Mouse (Mus musculus) frontal cortex, postnatal 14 days (tissue): ENCODE measurements at regions not wholly inside any gene's neighbourhood (a gene's known extent, or its start where the extent isn't known, plus 50 kb on each side); places are given as distances from the start of the nearest gene placed in this dataset.
A peak's percentile ranks its signal among the peaks of the same experiment; 100 is the strongest.

ENCODE experiments used
- DNase-seq, 2 experiments: peaks; one replicate each; pipeline ENCODE4 v3.0.0; 2022; ENCODE audit warnings: low spot score in 2 of 2

- peak; percentile 33 to 44 for DNase-seq
These were observed 283.0 kb upstream of the Plxna2 start for GRCm38 (mm10) chr1:194334752-194335719.

- DNase-seq, result no peak
These were observed 285.4 kb upstream of the Plxna2 start for GRCm38 (mm10) chr1:194332639-194333038.

GRCm38 (mm10) chr1:194330471-194330870 lies 287.5 kb upstream of the Plxna2 start:
- no peak for DNase-seq

- no peak for DNase-seq
These were observed 297.5 kb upstream of the Plxna2 start for GRCm38 (mm10) chr1:194320320-194321036.

- no peak for DNase-seq
These were observed 299.7 kb upstream of the Plxna2 start for GRCm38 (mm10) chr1:194318351-194318750.

- DNase-seq, result no peak
These were observed 302.4 kb upstream of the Plxna2 start for GRCm38 (mm10) chr1:194315593-194315992.

- no peak for DNase-seq
These were observed 307.6 kb upstream of the Plxna2 start for GRCm38 (mm10) chr1:194310373-194310772.

GRCm38 (mm10) chr1:194308648-194309047 lies 309.4 kb upstream of the Plxna2 start:
- no peak for DNase-seq

- no peak for DNase-seq
These were observed 314.1 kb upstream of the Plxna2 start for GRCm38 (mm10) chr1:194303951-194304350.

GRCm38 (mm10) chr1:194302775-194303174 lies 315.2 kb upstream of the Plxna2 start:
- DNase-seq, result no peak

GRCm38 (mm10) chr1:194281941-194282340 lies 336.1 kb upstream of the Plxna2 start:
- DNase-seq, result no peak

- no peak for DNase-seq
These were observed 350.0 kb upstream of the Plxna2 start for GRCm38 (mm10) chr1:194268028-194268427.

- DNase-seq, result no peak
These were observed 355.6 kb upstream of the Plxna2 start for GRCm38 (mm10) chr1:194262374-194262773.

GRCm38 (mm10) chr1:194259957-194260356 lies 358.1 kb upstream of the Plxna2 start:
- no peak for DNase-seq

GRCm38 (mm10) chr1:194244776-194245366 lies 373.1 kb upstream of the Plxna2 start:
- DNase-seq, result no peak

- no peak for DNase-seq
These were observed 376.9 kb upstream of the Plxna2 start for GRCm38 (mm10) chr1:194241111-194241510.

- no peak for DNase-seq
These were observed 386.8 kb upstream of the Plxna2 start for GRCm38 (mm10) chr1:194231206-194231605.

- no peak for DNase-seq
These were observed 391.4 kb upstream of the Plxna2 start for GRCm38 (mm10) chr1:194226550-194227160.

GRCm38 (mm10) chr1:194225786-194226185 lies 392.2 kb upstream of the Plxna2 start:
- DNase-seq, result no peak

GRCm38 (mm10) chr1:194224046-194224445 lies 394.0 kb upstream of the Plxna2 start:
- no peak for DNase-seq

- DNase-seq, result no peak
These were observed 394.4 kb upstream of the Plxna2 start for GRCm38 (mm10) chr1:194223610-194224009.

GRCm38 (mm10) chr1:194223015-194223414 lies 395.0 kb upstream of the Plxna2 start:
- peak; percentile 61 to 69 for DNase-seq
